Mouse (Mus musculus): ENCODE results near the gene Sap30l. TPM values are rescaled to one million over a fixed set of nuclear protein-coding genes. Genes with fewer than 3 reads are reported as not detected.

Gene Sap30l
- total and polyA plus RNA-seq, 2 experiments from 2014 or later, result 11.4 to 26.6 TPM

DNA sequence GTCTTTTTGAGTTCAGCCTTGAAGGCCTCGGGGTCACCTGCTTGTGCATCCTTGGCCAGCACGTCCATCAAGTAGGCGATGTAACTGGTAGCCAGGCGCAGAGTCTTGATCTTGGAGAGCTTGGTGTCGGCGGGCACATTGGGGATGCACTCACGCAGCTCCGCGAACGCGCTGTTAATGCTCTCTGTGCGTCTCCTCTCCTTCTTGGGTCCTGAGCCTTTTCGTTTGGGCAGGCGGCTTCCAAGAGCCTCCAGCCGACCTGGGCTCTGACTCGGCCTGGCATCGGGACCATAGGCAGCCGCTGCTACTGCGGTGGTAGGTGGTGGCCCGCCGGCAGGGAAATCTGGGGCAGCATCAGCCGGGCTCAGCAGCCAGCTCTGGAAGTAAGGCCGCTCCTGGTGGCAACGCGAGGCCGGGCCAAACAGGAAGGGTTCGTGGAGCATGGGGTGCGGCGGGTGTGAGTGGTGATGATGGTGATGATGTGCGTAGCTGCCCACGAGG lies 29.9 kb downstream of the Sap30l start:
- Histone ChIP-seq H3K4me3 (ENCODE audit: low read depth, low read length) (no peak overlapping the region), H3K27ac (ENCODE audit: low read depth, low read length) (no peak overlapping the region), H3K27me3 (ENCODE audit: insufficient read depth, low read length) (peaks cover 93% of the 10 kb centered on the region), H3K36me3 (ENCODE audit: insufficient read depth) (no peaks in the 10 kb centered on the region), H3K4me2 (ENCODE audit: low read depth) (no peak overlapping the region), H3K4me1 (ENCODE audit: insufficient read depth) (no peaks in the 10 kb centered on the region), H3K9me3 (ENCODE audit: low read length) (no peaks in the 10 kb centered on the region), H3K9ac (no peak overlapping the region)
- 5% methylated on average over 31 of the region's 31 CpGs for WGBS
- DNase-seq (no peak), ATAC-seq (no peak)
- TF ChIP-seq CTCF (IDR thresholded peaks at IDR 0.05; ENCODE audit: low read depth), result no peak

DNA sequence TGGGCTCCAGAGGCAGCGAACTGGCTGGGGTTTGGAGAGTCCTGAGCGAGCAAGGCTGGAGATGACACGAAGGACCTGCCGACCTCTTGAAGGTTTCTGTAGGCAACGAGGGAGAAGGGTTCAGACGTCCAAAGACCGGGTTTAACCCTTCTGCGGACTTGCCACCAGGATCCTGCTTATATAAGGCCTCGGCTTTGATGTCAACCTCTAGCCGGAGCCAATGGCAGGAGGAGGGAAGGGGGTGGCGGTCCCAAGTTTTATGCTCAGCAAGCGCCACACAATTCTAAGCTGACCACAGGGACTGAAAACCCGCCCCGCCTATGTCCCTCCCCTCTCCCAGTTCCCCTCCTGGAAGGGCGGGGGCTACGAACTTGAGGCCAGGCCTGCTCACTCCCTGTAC lies 30.4 kb downstream of the Sap30l start:
- no peaks in the 10 kb centered on the region for H3K9me3 ChIP-seq (ENCODE audit: low read length)
- H3K4me2 ChIP-seq (ENCODE audit: low read depth), result no peak overlapping the region
- DNase-seq (no peak), ATAC-seq (no peak)
- WGBS, result 10% methylated on average over 16 of the region's 16 CpGs
- no peaks in the 10 kb centered on the region for H3K36me3 ChIP-seq (ENCODE audit: insufficient read depth)
- no peak overlapping the region for H3K4me3 ChIP-seq (ENCODE audit: low read depth, low read length)
- TF ChIP-seq CTCF (IDR thresholded peaks at IDR 0.05; ENCODE audit: low read depth), result no peak
- peaks cover 93% of the 10 kb centered on the region for H3K27me3 ChIP-seq (ENCODE audit: insufficient read depth, low read length)
- H3K9ac ChIP-seq, result no peak overlapping the region
- H3K4me1 ChIP-seq (ENCODE audit: insufficient read depth), result no peaks in the 10 kb centered on the region
- no peak overlapping the region for H3K27ac ChIP-seq (ENCODE audit: low read depth, low read length)

- Histone ChIP-seq H3K27me3 (ENCODE audit: insufficient read depth, low read length) (peaks cover 86% of the 10 kb centered on the region), H3K27ac (ENCODE audit: low read depth, low read length) (no peak within 1 kb of the TSS), H3K4me2 (ENCODE audit: low read depth) (no peak within 1 kb of the TSS), H3K36me3 (ENCODE audit: insufficient read depth) (no peaks in the 10 kb centered on the region), H3K9ac (no peak within 1 kb of the TSS), H3K4me3 (ENCODE audit: low read depth, low read length) (no peak within 1 kb of the TSS), H3K4me1 (ENCODE audit: insufficient read depth) (no peaks in the 10 kb centered on the region), H3K9me3 (ENCODE audit: low read length) (no peaks in the 10 kb centered on the region)
- DNase-seq (no peak), ATAC-seq (no peak)
- 9% methylated on average over 23 of the region's 23 CpGs for WGBS
- no peak for TF ChIP-seq CTCF (IDR thresholded peaks at IDR 0.05; ENCODE audit: low read depth)
These were observed 31.2 kb downstream of the Sap30l start, which contains the start of gene Hand1 for GRCm38 (mm10) chr11:57832552-57833201. Gene Hand1 (minus strand): TSS chr11:57832818.

GRCm38 (mm10) chr11:57833296-57833977 lies 32.0 kb downstream of the Sap30l start:
- Histone ChIP-seq H3K27me3 (ENCODE audit: insufficient read depth, low read length) (peaks cover 82% of the 10 kb centered on the region), H3K4me3 (ENCODE audit: low read depth, low read length) (no peak overlapping the region), H3K27ac (ENCODE audit: low read depth, low read length) (no peak overlapping the region), H3K9ac (no peak overlapping the region), H3K9me3 (ENCODE audit: low read length) (no peaks in the 10 kb centered on the region), H3K36me3 (ENCODE audit: insufficient read depth) (no peaks in the 10 kb centered on the region), H3K4me1 (ENCODE audit: insufficient read depth) (no peaks in the 10 kb centered on the region), H3K4me2 (ENCODE audit: low read depth) (no peak overlapping the region)
- no peak for TF ChIP-seq CTCF (IDR thresholded peaks at IDR 0.05; ENCODE audit: low read depth)
- DNase-seq, result no peak
- no peak for ATAC-seq
- WGBS, result 5% methylated on average over 30 of the region's 30 CpGs

DNA sequence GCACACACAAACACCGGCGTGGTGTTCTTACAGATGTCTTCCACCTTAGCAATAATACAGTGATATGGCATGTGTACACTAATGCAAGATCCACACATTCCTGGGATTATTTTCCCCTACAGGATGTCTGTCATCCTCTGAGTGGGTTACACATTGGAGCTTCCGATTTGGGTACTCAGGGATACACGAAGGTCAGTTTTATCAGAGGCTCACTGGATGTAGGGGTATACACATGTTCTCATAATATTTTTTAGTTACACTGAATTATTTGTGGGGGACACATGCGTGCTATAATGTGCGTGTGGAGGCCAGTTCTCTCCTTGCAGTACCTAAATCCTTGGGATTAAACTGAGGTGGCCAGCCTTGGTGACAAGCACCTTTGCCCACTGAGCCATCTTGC lies 32.6 kb downstream of the Sap30l start:
- Histone ChIP-seq H3K9me3 (ENCODE audit: low read length) (no peaks in the 10 kb centered on the region), H3K27ac (ENCODE audit: low read depth, low read length) (no peak overlapping the region), H3K36me3 (ENCODE audit: insufficient read depth) (no peaks in the 10 kb centered on the region), H3K4me1 (ENCODE audit: insufficient read depth) (no peaks in the 10 kb centered on the region), H3K4me2 (ENCODE audit: low read depth) (no peak overlapping the region), H3K4me3 (ENCODE audit: low read depth, low read length) (no peak overlapping the region), H3K27me3 (ENCODE audit: insufficient read depth, low read length) (peaks cover 82% of the 10 kb centered on the region), H3K9ac (no peak overlapping the region)
- DNase-seq (no peak), ATAC-seq (no peak)
- 7% methylated on average over 6 of the region's 6 CpGs for WGBS
- TF ChIP-seq CTCF (IDR thresholded peaks at IDR 0.05; ENCODE audit: low read depth), result no peak

DNA sequence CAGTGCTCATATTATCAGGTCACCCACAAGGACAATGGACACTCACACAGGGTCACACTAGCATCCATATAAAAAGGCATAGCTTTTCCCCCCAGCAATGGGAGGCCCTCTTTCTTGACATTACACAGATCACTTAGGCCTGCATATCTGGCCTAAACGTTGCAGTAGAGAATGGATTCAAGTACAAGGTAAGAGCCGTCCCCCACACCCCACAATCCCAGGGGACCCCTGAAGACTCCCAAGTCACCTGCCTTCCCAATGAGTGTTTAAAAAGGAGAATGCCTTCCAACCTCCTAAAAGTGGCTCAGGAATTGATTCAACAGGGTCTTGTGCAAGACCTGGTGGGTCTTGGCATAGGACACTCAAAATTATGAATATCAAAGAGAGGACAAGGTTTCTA lies 33.9 kb downstream of the Sap30l start:
- no peak for ATAC-seq
- no peak for TF ChIP-seq CTCF (IDR thresholded peaks at IDR 0.05; ENCODE audit: low read depth)
- no peak for DNase-seq
- no peaks in the 10 kb centered on the region for H3K9me3 ChIP-seq (ENCODE audit: low read length)
- H3K4me2 ChIP-seq (ENCODE audit: low read depth), result no peak overlapping the region
- H3K4me1 ChIP-seq (ENCODE audit: insufficient read depth), result no peaks in the 10 kb centered on the region
- 19% methylated on average over 2 of the region's 2 CpGs for WGBS
- H3K27me3 ChIP-seq (ENCODE audit: insufficient read depth, low read length), result peaks cover 82% of the 10 kb centered on the region
- H3K36me3 ChIP-seq (ENCODE audit: insufficient read depth), result no peaks in the 10 kb centered on the region
- no peak overlapping the region for H3K9ac ChIP-seq
- no peak overlapping the region for H3K4me3 ChIP-seq (ENCODE audit: low read depth, low read length)
- H3K27ac ChIP-seq (ENCODE audit: low read depth, low read length), result no peak overlapping the region

DNA sequence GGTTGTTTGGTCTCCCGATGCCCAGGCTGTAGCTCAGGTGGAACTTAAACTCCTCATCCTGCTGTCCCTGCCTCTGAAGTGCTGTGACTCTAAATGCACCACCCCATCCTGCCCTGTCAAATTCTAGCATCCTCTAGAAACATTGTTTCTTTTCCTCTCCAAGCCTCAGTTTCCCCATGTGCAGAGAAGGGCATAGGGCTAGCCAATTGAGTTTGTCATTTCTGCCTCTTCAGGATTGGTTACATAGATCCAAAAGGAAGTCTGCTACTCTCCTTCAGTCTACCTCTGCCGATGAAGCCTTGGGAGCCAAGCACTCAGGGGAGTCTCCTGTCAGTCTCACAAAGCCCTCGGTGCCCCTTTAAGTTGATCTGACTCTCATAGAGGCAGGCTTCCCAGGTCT lies 34.5 kb downstream of the Sap30l start:
- Histone ChIP-seq H3K4me2 (ENCODE audit: low read depth) (no peak overlapping the region), H3K36me3 (ENCODE audit: insufficient read depth) (no peaks in the 10 kb centered on the region), H3K9ac (no peak overlapping the region), H3K4me3 (ENCODE audit: low read depth, low read length) (no peak overlapping the region), H3K4me1 (ENCODE audit: insufficient read depth) (no peaks in the 10 kb centered on the region), H3K9me3 (ENCODE audit: low read length) (no peaks in the 10 kb centered on the region), H3K27me3 (ENCODE audit: insufficient read depth, low read length) (peaks cover 81% of the 10 kb centered on the region), H3K27ac (ENCODE audit: low read depth, low read length) (no peak overlapping the region)
- no peak for TF ChIP-seq CTCF (IDR thresholded peaks at IDR 0.05; ENCODE audit: low read depth)
- DNase-seq, result no peak
- WGBS, result 9% methylated on average over 3 of the region's 3 CpGs
- no peak for ATAC-seq

Data from forebrain, postnatal 0 days (tissue).